Mouse (Mus musculus) forebrain, embryonic 10.5 days (tissue): ENCODE measurements around the gene Prss23. TPM values are rescaled to one million over a fixed set of nuclear protein-coding genes. Genes with fewer than 3 reads are reported as not detected.

ENCODE experiments used
- polyA plus RNA-seq: library from polyadenylated mRNA; unstranded; fragments of >200 nt; fragmentation: Nextera tagmentation; extraction: Ambion mirVana; gene quantifications from 2 replicates; pipeline ENCODE4 v1.2.1, GENCODE M21; 2016

The Prss23 gene
- polyA plus RNA-seq, 1 experiment from 2014 or later, result 32.0 TPM

Other genes starting within 250 kb of the Prss23 start
- gene Tmem135, start 123.0 kb downstream of the Prss23 start, polyA plus RNA-seq, result 16.1 and 16.5 TPM in 2 replicates
- 5.9 and 6.8 TPM in 2 replicates for gene Fzd4, start 122.8 kb downstream of the Prss23 start, polyA plus RNA-seq
- 2.2 and 2.4 TPM in 2 replicates for gene Me3, start 105.2 kb upstream of the Prss23 start, polyA plus RNA-seq